Mouse (Mus musculus): ENCODE measurements around the gene Gfra1. TPM values are rescaled to one million over a fixed set of nuclear protein-coding genes. Genes with fewer than 3 reads are reported as not detected.
A peak's percentile ranks its signal among the peaks of the same experiment; 100 is the strongest.

Gfra1 gene
- polyA plus RNA-seq, 1 experiment from 2014 or later: 56.4 TPM

DNA sequence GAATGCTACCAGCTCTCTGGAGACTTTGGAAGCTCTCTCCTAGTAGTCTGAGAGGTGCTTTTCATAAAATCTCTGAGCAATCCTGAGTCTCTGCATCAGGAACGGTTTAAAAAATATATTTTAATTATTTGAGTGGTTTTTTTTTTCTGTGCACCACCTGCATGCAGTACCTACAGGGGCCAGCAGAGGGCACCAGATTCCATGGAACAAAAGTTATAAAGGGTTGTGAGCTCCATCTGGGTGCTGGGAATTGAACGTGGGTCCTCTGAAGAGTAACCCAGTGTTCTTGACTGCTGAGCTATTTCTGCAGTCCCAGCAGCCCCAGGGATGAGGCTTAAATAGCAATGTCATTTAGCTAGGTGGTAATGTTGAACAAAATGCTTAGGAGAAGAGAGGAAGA is 141.9 kb downstream of the Gfra1 start:
- DNase-seq (ENCODE audit: low spot score) (no peak), ATAC-seq (replicated peaks; ENCODE audit: low FRiP score, low read depth) (no peak)
- WGBS: 93% methylated on average over 2 of the region's 2 CpGs
- no peaks in the 10 kb centered on the region for H3K36me3 ChIP-seq (ENCODE audit: insufficient read depth, low read length)
- H3K27ac ChIP-seq: no peak overlapping the region
- TF ChIP-seq CTCF (IDR thresholded peaks at IDR 0.05; ENCODE audit: low read depth): peak; percentile 61
- H3K9me3 ChIP-seq (replicated peaks; ENCODE audit: low read length): no peaks in the 10 kb centered on the region
- no peak overlapping the region for H3K9ac ChIP-seq (ENCODE audit: low read depth, low read length)
- H3K4me3 ChIP-seq (replicated peaks; ENCODE audit: low read depth, low read length): no peak overlapping the region
- peaks cover 5% of the 10 kb centered on the region; the same call in 1 of the 2 replicates for H3K4me1 ChIP-seq (replicated peaks; ENCODE audit: insufficient read depth, low read length)
- H3K27me3 ChIP-seq (ENCODE audit: insufficient read depth, low read length): no peaks in the 10 kb centered on the region
- no peak overlapping the region for H3K4me2 ChIP-seq (ENCODE audit: low read length)

DNA sequence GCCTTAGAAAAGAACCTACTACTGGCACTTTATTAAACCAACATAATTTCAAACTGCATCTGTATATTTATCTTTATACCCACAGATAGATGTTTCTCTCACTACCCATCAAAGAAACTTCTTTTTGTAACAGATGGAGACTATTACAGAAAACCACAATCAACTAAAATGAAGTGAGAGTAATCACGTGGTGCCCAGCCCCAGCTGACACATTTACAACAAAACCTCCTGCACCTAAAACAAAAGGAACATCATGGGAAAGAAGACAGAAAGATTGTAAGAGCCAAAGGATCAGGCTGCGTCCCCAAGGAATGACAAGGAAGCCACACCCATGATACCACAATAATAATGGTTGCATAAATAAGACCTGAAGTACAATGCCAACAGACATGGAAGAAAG is 143.2 kb downstream of the Gfra1 start:
- H3K9ac ChIP-seq (ENCODE audit: low read depth, low read length): no peak overlapping the region
- DNase-seq (ENCODE audit: low spot score) (no peak), ATAC-seq (replicated peaks; ENCODE audit: low FRiP score, low read depth) (no peak)
- H3K4me1 ChIP-seq (replicated peaks; ENCODE audit: insufficient read depth, low read length): peaks cover 5% of the 10 kb centered on the region; the same call in 1 of the 2 replicates
- WGBS: 87% methylated on average over 2 of the region's 2 CpGs
- H3K9me3 ChIP-seq (replicated peaks; ENCODE audit: low read length): no peaks in the 10 kb centered on the region
- no peak overlapping the region for H3K4me3 ChIP-seq (replicated peaks; ENCODE audit: low read depth, low read length)
- H3K27me3 ChIP-seq (ENCODE audit: insufficient read depth, low read length): no peaks in the 10 kb centered on the region
- no peak overlapping the region for H3K4me2 ChIP-seq (ENCODE audit: low read length)
- TF ChIP-seq CTCF (IDR thresholded peaks at IDR 0.05; ENCODE audit: low read depth): no peak
- H3K27ac ChIP-seq: no peak overlapping the region
- H3K36me3 ChIP-seq (ENCODE audit: insufficient read depth, low read length): no peaks in the 10 kb centered on the region

GRCm38 (mm10) chr19:58310334-58311315 is 145.1 kb downstream of the Gfra1 start:
- no peak overlapping the region for H3K9ac ChIP-seq (ENCODE audit: low read depth, low read length)
- 45% methylated on average over 12 of the region's 12 CpGs for WGBS
- no peaks in the 10 kb centered on the region for H3K9me3 ChIP-seq (replicated peaks; ENCODE audit: low read length)
- TF ChIP-seq CTCF (IDR thresholded peaks at IDR 0.05; ENCODE audit: low read depth): no peak
- H3K27me3 ChIP-seq (ENCODE audit: insufficient read depth, low read length): no peaks in the 10 kb centered on the region
- H3K4me3 ChIP-seq (replicated peaks; ENCODE audit: low read depth, low read length): no peak overlapping the region
- DNase-seq (ENCODE audit: low spot score) (no peak), ATAC-seq (replicated peaks; ENCODE audit: low FRiP score, low read depth) (no peak)
- no peak overlapping the region for H3K27ac ChIP-seq
- H3K36me3 ChIP-seq (ENCODE audit: insufficient read depth, low read length): no peaks in the 10 kb centered on the region
- H3K4me2 ChIP-seq (ENCODE audit: low read length): peak overlapping the region; percentile 14; the same call in 1 of the 2 replicates
- no peaks in the 10 kb centered on the region for H3K4me1 ChIP-seq (replicated peaks; ENCODE audit: insufficient read depth, low read length)

- no peak overlapping the region for H3K4me3 ChIP-seq (replicated peaks; ENCODE audit: low read depth, low read length)
- H3K27ac ChIP-seq: no peak overlapping the region
- no peaks in the 10 kb centered on the region for H3K36me3 ChIP-seq (ENCODE audit: insufficient read depth, low read length)
- ATAC-seq (replicated peaks; ENCODE audit: low FRiP score, low read depth) (no peak), DNase-seq (ENCODE audit: low spot score) (peak; percentile 65)
- no peaks in the 10 kb centered on the region for H3K9me3 ChIP-seq (replicated peaks; ENCODE audit: low read length)
- WGBS: 41% methylated on average over 14 of the region's 14 CpGs
- TF ChIP-seq CTCF (IDR thresholded peaks at IDR 0.05; ENCODE audit: low read depth): no peak
- H3K4me2 ChIP-seq (ENCODE audit: low read length): peak overlapping the region; percentile 14; the same call in 1 of the 2 replicates
- no peaks in the 10 kb centered on the region for H3K27me3 ChIP-seq (ENCODE audit: insufficient read depth, low read length)
- no peaks in the 10 kb centered on the region for H3K4me1 ChIP-seq (replicated peaks; ENCODE audit: insufficient read depth, low read length)
- no peak overlapping the region for H3K9ac ChIP-seq (ENCODE audit: low read depth, low read length)
These were observed 146.0 kb downstream of the Gfra1 start for GRCm38 (mm10) chr19:58309620-58310275.

DNA sequence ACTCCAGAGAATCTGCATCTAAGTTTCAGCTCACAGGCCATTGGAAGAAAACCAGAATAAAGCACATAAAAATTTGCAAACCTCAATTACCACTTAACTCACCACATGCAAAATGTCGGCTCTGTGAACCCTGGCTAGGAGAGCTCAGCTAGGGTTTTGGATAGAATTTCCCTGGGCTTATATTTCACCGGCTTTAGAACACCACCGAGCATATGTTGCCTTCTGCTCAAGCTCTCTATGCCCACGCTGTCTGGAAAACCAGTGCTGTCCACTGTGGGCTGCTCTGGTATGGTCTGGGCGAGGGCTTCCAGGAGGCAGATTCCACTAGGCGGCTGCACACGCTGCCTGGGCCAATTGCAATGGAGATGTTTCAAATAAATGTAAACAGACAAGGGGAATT is 154.6 kb downstream of the Gfra1 start:
- Histone ChIP-seq H3K4me2 (ENCODE audit: low read length) (no peak overlapping the region), H3K9me3 (replicated peaks; ENCODE audit: low read length) (no peaks in the 10 kb centered on the region), H3K4me3 (replicated peaks; ENCODE audit: low read depth, low read length) (no peak overlapping the region), H3K4me1 (replicated peaks; ENCODE audit: insufficient read depth, low read length) (no peaks in the 10 kb centered on the region), H3K36me3 (ENCODE audit: insufficient read depth, low read length) (no peaks in the 10 kb centered on the region), H3K27ac (no peak overlapping the region), H3K9ac (ENCODE audit: low read depth, low read length) (no peak overlapping the region), H3K27me3 (ENCODE audit: insufficient read depth, low read length) (no peaks in the 10 kb centered on the region)
- no peak for DNase-seq (ENCODE audit: low spot score)
- WGBS: 71% methylated on average over 7 of the region's 7 CpGs
- ATAC-seq (replicated peaks; ENCODE audit: low FRiP score, low read depth): no peak
- no peak for TF ChIP-seq CTCF (IDR thresholded peaks at IDR 0.05; ENCODE audit: low read depth)

DNA sequence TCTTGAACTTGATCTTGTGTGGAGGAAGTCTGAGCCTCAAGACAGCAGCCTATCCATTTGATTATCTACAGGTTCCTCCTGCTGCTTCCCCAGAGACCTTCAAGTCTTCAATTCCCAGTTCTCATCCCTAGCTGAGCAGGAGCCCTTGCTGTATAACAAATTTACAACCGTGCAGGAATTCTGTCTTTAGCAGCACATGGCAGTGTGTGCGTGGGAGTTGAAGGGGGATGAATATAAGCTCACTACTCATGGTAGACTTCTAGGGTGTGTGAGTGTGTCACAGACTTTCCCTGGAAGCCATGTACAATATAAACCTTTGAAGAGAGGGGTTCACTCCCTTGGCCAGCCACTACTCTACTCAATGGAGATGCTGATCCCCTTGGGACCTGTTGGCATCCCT is 157.8 kb downstream of the Gfra1 start:
- H3K9ac ChIP-seq (ENCODE audit: low read depth, low read length): no peak overlapping the region
- no peaks in the 10 kb centered on the region for H3K36me3 ChIP-seq (ENCODE audit: insufficient read depth, low read length)
- no peak for TF ChIP-seq CTCF (IDR thresholded peaks at IDR 0.05; ENCODE audit: low read depth)
- H3K4me1 ChIP-seq (replicated peaks; ENCODE audit: insufficient read depth, low read length): no peaks in the 10 kb centered on the region
- no peak for DNase-seq (ENCODE audit: low spot score)
- H3K27me3 ChIP-seq (ENCODE audit: insufficient read depth, low read length): no peaks in the 10 kb centered on the region
- no peak overlapping the region for H3K4me3 ChIP-seq (replicated peaks; ENCODE audit: low read depth, low read length)
- H3K9me3 ChIP-seq (replicated peaks; ENCODE audit: low read length): no peaks in the 10 kb centered on the region
- 44% methylated on average over 2 of the region's 2 CpGs for WGBS
- no peak overlapping the region for H3K27ac ChIP-seq
- no peak overlapping the region for H3K4me2 ChIP-seq (ENCODE audit: low read length)
- ATAC-seq (replicated peaks; ENCODE audit: low FRiP score, low read depth): no peak
